Mouse (Mus musculus) cerebellum, adult 9-11 months (tissue): Measurements from ENCODE around the gene Igf2r.
A peak's percentile ranks its signal among the peaks of the same experiment; 100 is the strongest.

Experiments used
- DNase-seq: peaks from one replicate; pipeline ENCODE4 v3.0.0; 2022

Igf2r gene

GRCm38 (mm10) chr17:12781101-12781500 lies 11.6 kb upstream of the Igf2r start:
- DNase-seq = no peak

- no peak for DNase-seq
Observed at GRCm38 (mm10) chr17:12780125-12780524, 10.7 kb upstream of the Igf2r start.

GRCm38 (mm10) chr17:12779442-12779841 lies 10.0 kb upstream of the Igf2r start:
- no peak for DNase-seq

- DNase-seq = no peak
Observed at GRCm38 (mm10) chr17:12773956-12774355, 4.5 kb upstream of the Igf2r start.

GRCm38 (mm10) chr17:12770500-12770899 lies 1.0 kb upstream of the Igf2r start:
- DNase-seq = peak; percentile 27

GRCm38 (mm10) chr17:12768415-12769379 lies 767 bp downstream of the Igf2r start:
- DNase-seq = no peak

GRCm38 (mm10) chr17:12767294-12767852 lies 2.1 kb downstream of the Igf2r start:
- DNase-seq = no peak

GRCm38 (mm10) chr17:12763412-12763811 lies 6.1 kb downstream of the Igf2r start:
- no peak for DNase-seq

- DNase-seq = no peak
Observed at GRCm38 (mm10) chr17:12760355-12761146, 8.9 kb downstream of the Igf2r start.

- DNase-seq = no peak
Observed at GRCm38 (mm10) chr17:12759646-12760074, 9.8 kb downstream of the Igf2r start.

- no peak for DNase-seq
Observed at GRCm38 (mm10) chr17:12758701-12759455, 10.6 kb downstream of the Igf2r start.

GRCm38 (mm10) chr17:12757990-12758389 lies 11.5 kb downstream of the Igf2r start:
- peak; percentile 94 for DNase-seq

GRCm38 (mm10) chr17:12757161-12757560 lies 12.3 kb downstream of the Igf2r start:
- DNase-seq = peak; percentile 77

GRCm38 (mm10) chr17:12755951-12756350 lies 13.5 kb downstream of the Igf2r start:
- DNase-seq = no peak

- no peak for DNase-seq
Observed at GRCm38 (mm10) chr17:12755146-12755545, 14.3 kb downstream of the Igf2r start.

- no peak for DNase-seq
Observed at GRCm38 (mm10) chr17:12754243-12755007, 15.0 kb downstream of the Igf2r start.

GRCm38 (mm10) chr17:12753050-12753449 lies 16.4 kb downstream of the Igf2r start:
- DNase-seq = no peak

- no peak for DNase-seq
Observed at GRCm38 (mm10) chr17:12751641-12752040, 17.8 kb downstream of the Igf2r start.

GRCm38 (mm10) chr17:12751218-12751617 lies 18.2 kb downstream of the Igf2r start:
- no peak for DNase-seq

GRCm38 (mm10) chr17:12750591-12751170 lies 18.8 kb downstream of the Igf2r start:
- no peak for DNase-seq
